Mouse (Mus musculus): ENCODE data around the gene Tmem150c.

- no peak for TF ChIP-seq POLR2A (IDR thresholded peaks at IDR 0.05; ENCODE audit: borderline replicate concordance, low read depth, low read length)
- TF ChIP-seq CTCF (IDR thresholded peaks at IDR 0.05; ENCODE audit: low read depth, low read length) = no peak
Observed at GRCm38 (mm10) chr5:100119331-100119730, 40.3 kb downstream of the Tmem150c start.
